In genomic region chr5:64738096-64738780, GRCm38 (mm10) we compare ENCODE assay signal across 9 mouse cellular contexts.
DNase-seq lines count a peak whose midpoint lies in the region; ATAC-seq and TF ChIP-seq lines count a peak whose summit lies in the region.
"Had no signal": no experiment of that assay in that cellular context is flagged by ENCODE, and none has a peak within 500 bp of the region (broad histone marks: within the 10 kb centered on the region; RNA-seq: fewer than 3 reads in every experiment).

No protein-coding gene starts in this region.

- peak overlapping the region; percentile 16 for H3K4me2 ChIP-seq in midbrain, embryonic 15.5 days

- H3K4me3 ChIP-seq in hindbrain, embryonic 10.5 days: peak overlapping the region; percentile 28
- no peak overlapping the region for H3K4me3 ChIP-seq in midbrain, embryonic 15.5 days
- H3K4me3 ChIP-seq in cerebellum, adult 2 months (replicated peaks; ENCODE audit: insufficient read depth, low read depth, low read length): no peak overlapping the region
- H3K4me3 ChIP-seq: megakaryocyte, embryonic 14.5 days had no signal

- H3K9me3 ChIP-seq in hindbrain, embryonic 10.5 days: no peaks in the 10 kb centered on the region
- no peaks in the 10 kb centered on the region for H3K9me3 ChIP-seq in midbrain, embryonic 15.5 days

- peaks cover 47% of the 10 kb centered on the region for H3K4me1 ChIP-seq in hindbrain, embryonic 10.5 days (replicated peaks)
- peaks cover 20% of the 10 kb centered on the region; the same call in 1 of the 2 replicates for H3K4me1 ChIP-seq in midbrain, embryonic 15.5 days
- H3K4me1 ChIP-seq in cerebellum, adult 2 months (ENCODE audit: control insufficient read depth, insufficient read depth, low read length): no peaks in the 10 kb centered on the region
- H3K4me1 ChIP-seq: megakaryocyte, embryonic 14.5 days had no signal

- no peak overlapping the region for H3K9ac ChIP-seq in midbrain, embryonic 15.5 days

- H3K36me3 ChIP-seq in hindbrain, embryonic 10.5 days: no peaks in the 10 kb centered on the region
- H3K36me3 ChIP-seq in midbrain, embryonic 15.5 days (replicated peaks): no peaks in the 10 kb centered on the region

- 0 out of 2 replicates have a peak, but pooled peaks have one; percentile 30 for ATAC-seq in midbrain, embryonic 15.5 days (replicated peaks)

- intact Hi-C loops in heart, postnatal 25 days (cut with DNase I): no loop called here

- no peak for TF ChIP-seq POLR2A in brain, embryonic 14.5 days (IDR thresholded peaks at IDR 0.05; ENCODE audit: borderline replicate concordance, extremely low read depth, insufficient read depth, insufficient read length, poor library complexity, severe bottlenecking)
- no peak for TF ChIP-seq POLR2A in cerebellum, adult 2 months (IDR thresholded peaks at IDR 0.05; ENCODE audit: borderline replicate concordance, insufficient read depth, low read length)

- no peaks in the 10 kb centered on the region for H3K27me3 ChIP-seq in hindbrain, embryonic 10.5 days (ENCODE audit: insufficient read depth, poor library complexity, severe bottlenecking)
- H3K27me3 ChIP-seq in midbrain, embryonic 15.5 days (replicated peaks): no peaks in the 10 kb centered on the region
- H3K27me3 ChIP-seq in cerebellum, adult 2 months (ENCODE audit: control insufficient read depth, insufficient read depth, low read length): no peaks in the 10 kb centered on the region
- H3K27me3 ChIP-seq: megakaryocyte, embryonic 14.5 days had no signal

- peak; percentile 76 for DNase-seq in heart, adult 11 months
- DNase-seq in heart, postnatal 25 days (ENCODE audit: low spot score): no peak
- DNase-seq in brain, embryonic 14.5 days (ENCODE audit: low read depth): peak; percentile 39
- DNase-seq in hindbrain, embryonic 10.5 days (ENCODE audit: low spot score): peak; percentile 47
- DNase-seq in cerebellum, adult 9-11 months: no peak
- no peak for DNase-seq in cerebellum, adult 2 months
- no peak for DNase-seq in urinary bladder, postnatal 4 days (ENCODE audit: low spot score in 2 of 2)

- peak overlapping the region; percentile 90 for H3K27ac ChIP-seq in hindbrain, embryonic 10.5 days
- H3K27ac ChIP-seq in midbrain, embryonic 15.5 days: no peak overlapping the region
- H3K27ac ChIP-seq in cerebellum, adult 2 months (ENCODE audit: insufficient read depth, low read length): no peak overlapping the region

- TF ChIP-seq CTCF in brain, embryonic 14.5 days (IDR thresholded peaks at IDR 0.05; ENCODE audit: borderline replicate concordance, extremely low read depth, insufficient read depth, insufficient read length): no peak
- no peak for TF ChIP-seq CTCF in cerebellum, adult 2 months (IDR thresholded peaks at IDR 0.05; ENCODE audit: borderline replicate concordance, insufficient read depth, low read depth, low read length)

- 12% methylated on average over 11 of the region's 11 CpGs for WGBS in hindbrain, embryonic 10.5 days
- WGBS in midbrain, embryonic 15.5 days: 17% methylated on average over 11 of the region's 11 CpGs
- 34% methylated on average over 11 of the region's 11 CpGs for WGBS in cerebellum, adult 2 months

Comparison
In these comparisons a context has a peak if more than half of its experiments do, and no peak if none do; other contexts are left out.
1. DNase-seq: peak in heart, adult 11 months (single experiment), brain, embryonic 14.5 days (single experiment) and hindbrain, embryonic 10.5 days (single experiment); none in heart, postnatal 25 days (single experiment), cerebellum, adult 9-11 months (single experiment), cerebellum, adult 2 months (0 of 2) and urinary bladder, postnatal 4 days (0 of 2).